Mouse (Mus musculus): Measurements from ENCODE around the gene Sema6d.

DNA sequence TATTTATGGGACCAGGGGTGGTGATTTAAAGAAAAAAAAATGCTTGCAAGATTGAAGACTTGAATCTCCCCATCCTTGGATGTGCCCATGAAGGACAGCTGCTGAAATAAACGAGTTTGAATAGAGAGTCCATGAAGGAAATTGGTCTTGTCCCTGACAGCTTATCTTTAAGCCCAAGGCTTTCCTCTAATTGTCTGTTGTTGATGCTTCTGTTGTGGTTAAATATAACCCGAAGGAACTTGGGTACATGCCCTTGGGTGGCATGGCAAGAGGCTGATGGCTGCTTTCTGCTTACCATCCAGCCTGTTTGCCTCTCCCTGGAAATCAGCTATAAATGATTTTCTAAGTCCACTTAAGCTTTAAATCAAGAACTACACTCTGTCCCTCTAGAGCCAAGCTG is 118.5 kb downstream of the Sema6d start:
- TF ChIP-seq CTCF (IDR thresholded peaks at IDR 0.05; ENCODE audit: low read depth, low read length) (no peak), POLR2A (IDR thresholded peaks at IDR 0.05; ENCODE audit: borderline replicate concordance, low read depth, low read length) (no peak)
